Mouse (Mus musculus): Measurements from ENCODE around the gene Eva1a.

Eva1a gene

DNA sequence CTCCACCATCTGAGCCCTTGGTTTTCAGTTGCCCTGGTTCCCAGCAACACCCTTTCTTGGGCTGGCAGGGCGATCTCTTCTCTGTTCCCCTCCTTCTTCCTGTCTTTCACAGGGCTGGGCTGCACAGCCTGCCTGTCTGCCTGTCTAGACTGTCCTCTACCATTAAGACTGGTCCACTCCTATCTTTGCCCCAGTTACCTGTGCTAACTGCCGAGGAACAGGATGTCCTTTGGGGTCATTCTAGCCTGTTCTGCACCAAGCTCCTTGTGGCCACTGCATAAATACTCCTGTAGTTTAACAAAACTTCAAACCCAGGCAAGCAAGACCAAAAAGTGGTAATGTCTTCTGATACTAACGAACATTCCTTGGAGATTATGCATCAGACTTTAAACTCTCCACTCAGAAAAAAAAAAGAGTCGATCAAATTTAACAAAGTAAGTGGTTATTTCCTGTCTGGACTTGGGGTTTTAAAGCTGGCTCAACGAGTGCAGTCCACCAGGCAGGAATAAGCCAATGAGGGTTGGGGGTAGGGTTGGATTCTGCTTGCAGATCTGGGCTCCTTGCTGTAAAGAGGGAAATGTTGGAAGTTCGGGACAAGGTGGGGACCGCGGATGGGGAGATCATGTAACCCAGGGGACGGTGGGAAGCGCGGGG lies at the start of gene Eva1a:
Gene Eva1a (plus strand): TSS at position 210 of the 654 bp plus-strand sequence.
- no peak for DNase-seq (ENCODE audit: low read depth)

DNA sequence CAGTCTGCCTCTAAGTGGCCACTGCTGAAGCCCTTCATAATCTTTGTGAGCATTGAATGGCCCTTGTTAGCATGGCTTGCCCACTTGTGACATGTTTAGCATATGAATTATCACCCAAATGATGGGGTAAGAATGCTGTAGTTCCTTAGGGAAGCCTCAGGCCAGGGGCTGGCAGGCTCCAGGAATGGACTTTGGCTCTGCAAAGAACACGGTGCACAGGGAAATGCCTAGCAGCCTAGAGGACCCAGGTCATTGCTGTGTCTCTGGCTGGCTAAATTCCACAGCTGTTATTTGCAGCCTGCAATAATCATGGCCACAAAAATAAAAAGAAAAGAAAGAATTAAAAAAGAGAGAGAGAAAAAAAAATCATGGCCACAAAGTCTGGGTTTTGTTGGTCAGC lies 28.5 kb upstream of the Eva1a start:
- DNase-seq (ENCODE audit: low read depth) = no peak

DNA sequence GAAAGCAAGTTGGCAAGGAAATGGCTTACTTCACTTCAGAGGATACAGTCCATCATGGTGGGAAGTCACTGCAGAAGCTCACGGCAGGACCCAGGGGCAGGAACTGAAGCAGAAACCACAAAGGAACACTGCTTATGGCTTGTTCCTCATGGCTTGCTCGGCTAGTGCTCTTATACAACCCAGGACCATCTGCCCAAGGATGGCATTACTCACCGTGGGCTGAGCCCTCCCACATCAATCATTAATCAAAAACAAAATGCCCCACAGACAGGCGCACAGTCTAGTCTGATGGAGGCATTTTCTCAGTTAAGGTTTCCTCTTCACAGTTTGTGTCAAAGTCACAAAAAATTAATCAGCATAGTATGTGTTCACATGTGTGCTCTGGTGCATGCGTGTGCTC lies 19.8 kb upstream of the Eva1a start:
- DNase-seq (ENCODE audit: low read depth) = no peak

DNA sequence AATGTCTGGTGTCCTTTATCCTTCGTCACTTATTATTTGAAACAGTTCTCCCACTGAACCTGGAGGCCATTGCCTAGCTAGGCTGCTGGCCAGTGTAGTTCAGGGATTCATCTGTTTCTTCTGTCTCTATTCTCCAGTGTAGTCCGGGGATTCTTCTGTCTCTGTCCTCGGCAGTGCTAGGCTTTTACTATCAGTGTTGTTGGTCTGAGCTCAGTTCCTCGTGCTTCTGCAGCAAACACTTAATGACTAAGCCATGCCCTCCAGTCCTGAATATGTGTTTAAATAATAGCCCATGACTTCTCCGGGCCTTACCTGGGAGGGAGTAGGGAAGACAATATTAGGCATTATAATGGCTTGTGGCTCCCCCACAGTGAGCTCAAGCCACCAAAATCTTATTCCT lies 19.3 kb upstream of the Eva1a start:
- no peak for DNase-seq (ENCODE audit: low read depth)

DNA sequence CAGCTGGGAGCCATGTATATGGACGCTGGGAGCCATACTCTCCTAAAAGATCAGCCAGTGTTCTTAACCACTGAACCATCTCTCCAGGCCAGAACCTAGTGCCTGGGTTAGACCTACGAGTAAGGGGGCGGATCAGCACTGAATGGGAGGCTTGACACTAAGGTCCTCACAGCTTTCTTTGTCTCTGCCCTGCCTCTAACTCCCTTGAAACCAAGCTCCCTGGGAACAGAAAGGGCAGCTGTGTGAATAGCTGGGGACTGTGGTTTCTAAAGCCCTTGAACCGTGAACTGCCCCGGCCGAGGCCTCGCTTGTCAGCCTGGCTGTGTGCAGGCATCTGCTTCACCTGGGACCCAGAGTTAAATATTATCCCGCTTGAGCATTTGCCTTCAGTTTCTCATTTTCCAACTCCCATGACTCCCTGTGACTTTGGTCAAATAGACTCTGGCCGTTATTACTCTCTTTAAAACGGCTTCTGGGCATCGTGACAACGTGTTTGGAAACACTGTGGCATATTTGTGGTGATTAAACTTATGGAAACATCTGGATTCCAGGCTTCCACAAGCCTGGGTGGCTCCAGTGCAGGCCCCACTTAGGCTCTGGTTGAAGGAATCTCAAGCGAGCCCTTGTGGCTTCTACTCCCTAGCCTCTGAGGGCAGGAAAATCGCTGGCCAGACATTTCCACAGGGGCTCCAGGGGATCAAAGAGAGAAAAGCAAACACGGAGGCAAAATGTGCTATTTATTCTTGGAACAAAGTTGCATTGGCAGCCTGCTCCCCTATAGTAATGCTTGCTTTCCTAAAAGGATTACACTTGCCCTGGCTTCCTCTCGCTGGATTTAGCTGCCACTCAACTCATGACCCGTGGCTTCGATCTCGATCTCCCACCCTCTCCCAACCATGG lies 11.0 kb upstream of the Eva1a start:
- no peak for DNase-seq (ENCODE audit: low read depth)

DNA sequence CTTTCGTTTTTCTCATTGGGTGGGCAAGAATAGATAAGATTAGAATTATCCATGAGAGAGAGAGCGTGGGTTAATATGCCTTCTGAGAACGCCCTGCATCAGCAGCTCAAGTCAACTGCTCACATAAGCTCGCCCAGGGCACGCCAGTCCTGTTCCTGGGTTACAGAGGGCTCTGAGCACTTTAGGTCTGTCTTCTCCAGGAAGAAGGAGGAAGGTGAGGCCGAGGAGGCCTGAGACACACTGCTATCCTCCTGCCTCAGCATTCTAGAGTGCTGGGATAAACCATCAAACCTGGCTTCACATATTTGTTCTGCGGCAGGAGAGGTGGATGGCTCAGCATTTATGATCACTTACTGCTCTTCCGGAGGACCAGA lies 10.3 kb upstream of the Eva1a start:
- DNase-seq (ENCODE audit: low read depth) = no peak

DNA sequence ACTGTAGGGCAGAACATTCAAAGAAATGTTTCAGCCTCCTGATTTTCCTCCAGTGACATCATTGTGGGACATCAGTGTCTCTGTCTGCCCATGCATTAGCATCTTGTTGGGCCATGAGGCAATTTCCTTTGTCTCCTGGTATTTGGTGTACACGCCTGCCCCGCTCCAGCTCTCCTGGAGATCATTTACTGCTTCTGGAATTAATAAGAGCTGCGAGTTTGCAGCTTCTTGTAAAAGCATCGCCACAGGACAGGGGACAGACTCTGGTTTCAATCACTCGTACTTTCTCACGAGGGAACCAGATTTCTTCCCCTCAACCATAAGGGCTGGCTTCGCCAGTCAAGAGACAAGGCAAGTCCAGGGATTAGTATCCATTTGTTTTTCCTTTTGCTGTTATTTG lies 3.6 kb upstream of the Eva1a start:
- no peak for DNase-seq (ENCODE audit: low read depth)

DNA sequence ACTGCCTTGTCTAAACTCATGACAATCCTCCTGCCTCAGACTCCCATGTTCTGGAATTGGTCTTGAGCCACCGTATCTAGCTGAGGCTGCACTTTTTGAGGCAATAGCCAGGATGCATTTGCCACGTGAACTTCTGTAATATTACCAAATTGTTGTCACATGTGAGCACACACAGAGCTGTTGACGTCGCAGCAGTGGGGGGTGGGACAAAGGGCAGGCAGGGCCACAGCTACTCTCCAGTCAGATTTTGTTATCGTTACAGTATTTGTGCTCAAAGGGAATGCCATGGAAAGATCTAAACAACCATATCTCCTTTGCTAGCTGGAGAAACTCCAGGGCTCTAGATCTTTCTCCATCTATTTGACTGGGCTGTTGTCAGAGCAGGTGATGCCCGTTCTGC lies 1.6 kb upstream of the Eva1a start:
- DNase-seq (ENCODE audit: low read depth) = no peak

DNA sequence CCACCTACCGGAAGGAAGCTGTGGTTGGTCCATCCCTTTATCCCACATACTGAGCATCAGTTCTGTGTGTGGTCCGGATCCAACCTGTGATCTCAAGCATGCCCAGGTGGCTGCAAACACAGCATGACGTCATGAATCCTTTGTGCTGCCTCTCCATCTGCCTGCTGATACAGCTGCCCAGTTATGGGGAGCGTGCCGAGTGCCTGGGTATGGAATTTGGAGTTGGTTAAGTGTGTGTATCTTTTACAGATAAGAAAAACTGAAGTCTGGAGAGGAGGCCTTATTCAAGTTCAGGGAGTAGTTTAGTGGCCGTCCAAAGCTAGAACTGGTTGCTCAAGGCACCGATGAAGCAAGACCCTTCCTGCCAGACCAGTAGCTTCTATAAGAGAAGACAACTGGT lies 875 bp upstream of the Eva1a start:
- DNase-seq (ENCODE audit: low read depth) = no peak

DNA sequence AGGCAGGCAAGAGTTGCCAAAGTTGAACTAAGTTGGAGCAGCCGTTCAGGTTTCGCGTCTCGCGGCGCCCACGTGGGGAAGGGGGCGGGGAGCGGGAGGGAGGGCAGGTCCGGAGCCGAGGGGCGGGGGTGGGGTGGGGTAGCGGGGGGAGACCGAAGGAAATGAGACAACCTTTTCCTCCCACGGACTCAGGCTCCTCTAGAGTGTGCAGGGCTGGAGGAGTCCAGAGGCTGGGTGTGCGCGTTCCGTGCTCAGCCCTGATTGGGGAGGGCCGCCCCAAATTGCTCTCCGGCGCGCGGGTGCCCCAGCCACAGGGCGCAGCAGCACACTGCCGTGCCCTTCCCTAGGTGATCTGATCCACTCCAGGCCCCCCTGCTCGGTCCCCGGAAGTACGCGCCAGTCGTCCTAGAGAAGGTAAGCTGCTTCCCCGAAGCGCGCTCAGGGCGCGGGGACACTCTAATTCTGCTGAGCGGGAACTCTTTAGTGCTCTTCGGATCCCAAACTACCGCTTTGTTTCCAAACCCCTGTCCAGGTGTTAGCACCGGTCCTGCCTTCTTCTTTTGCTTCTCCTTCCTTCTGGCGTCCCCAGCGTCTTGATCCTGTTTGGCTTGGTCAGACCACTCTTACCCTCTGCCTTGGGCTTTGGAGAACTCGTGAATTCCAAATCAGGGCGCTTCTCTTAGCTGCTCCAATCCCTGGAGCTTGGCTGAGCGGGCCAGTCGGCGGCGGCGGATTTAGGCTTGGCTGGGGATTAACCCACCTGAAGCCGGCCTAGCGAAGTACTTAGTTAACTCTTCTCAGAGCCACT lies 849 bp downstream of the Eva1a start:
- no peak for DNase-seq (ENCODE audit: low read depth)

DNA sequence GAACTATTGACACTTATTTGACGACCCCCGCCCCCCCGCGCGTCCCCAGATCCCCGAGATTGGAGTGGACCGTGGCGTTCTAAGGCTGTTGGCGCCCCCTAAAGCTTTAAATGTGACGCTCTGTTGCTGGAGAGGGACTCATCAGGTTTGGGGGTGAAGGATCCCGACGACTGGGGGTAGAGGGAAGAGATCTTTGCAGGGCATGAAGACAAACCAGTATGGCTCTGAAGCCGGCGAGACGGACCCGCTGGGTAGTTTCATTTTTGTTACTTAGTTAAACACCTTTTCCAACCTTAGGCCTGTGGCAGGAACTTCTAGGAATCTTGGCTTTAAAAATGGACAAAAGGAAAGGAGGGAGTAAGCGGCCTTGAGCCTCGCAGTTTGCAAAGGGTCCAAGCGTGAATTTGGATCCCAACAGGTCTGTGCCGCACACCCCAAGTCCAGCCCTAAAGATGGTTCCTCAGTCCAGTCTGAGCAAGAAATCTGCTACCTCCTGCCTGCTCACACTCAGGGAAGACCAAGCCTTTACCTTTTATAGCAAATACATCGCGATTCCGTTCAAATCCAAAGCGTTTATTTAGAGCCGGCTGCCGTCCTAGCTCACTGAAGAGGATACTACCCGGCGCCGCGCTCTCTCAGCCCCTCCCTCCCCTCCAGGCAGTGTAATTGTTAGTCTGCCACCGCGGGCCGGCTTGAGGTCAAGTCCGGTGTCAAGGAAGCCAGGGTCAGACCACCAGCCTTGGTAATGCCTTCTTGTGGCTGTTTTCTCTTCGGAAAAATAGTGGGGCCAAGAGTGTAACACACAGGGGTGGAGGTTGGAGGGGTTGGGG lies 1.7 kb downstream of the Eva1a start:
- no peak for DNase-seq (ENCODE audit: low read depth)

DNA sequence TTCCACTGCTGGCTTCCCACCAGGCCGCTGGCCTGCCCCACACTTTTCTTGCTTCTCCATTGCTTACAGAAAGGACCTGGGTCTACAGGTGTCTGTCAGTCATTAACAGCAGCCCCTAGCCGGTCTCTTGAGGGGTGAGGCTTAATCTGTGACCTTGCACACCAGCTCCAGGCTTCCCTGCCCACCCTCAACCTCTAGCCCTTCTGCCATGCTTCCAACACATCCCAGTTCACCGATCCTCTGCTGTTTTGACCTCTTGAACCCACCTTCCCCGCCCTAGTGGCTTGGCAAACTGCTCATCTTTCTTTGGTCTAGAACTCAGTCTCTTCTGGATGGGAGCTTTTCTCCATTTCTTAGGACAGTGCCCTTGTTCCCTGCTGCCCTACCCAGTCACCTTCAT lies 2.8 kb downstream of the Eva1a start:
- DNase-seq (ENCODE audit: low read depth) = no peak

DNA sequence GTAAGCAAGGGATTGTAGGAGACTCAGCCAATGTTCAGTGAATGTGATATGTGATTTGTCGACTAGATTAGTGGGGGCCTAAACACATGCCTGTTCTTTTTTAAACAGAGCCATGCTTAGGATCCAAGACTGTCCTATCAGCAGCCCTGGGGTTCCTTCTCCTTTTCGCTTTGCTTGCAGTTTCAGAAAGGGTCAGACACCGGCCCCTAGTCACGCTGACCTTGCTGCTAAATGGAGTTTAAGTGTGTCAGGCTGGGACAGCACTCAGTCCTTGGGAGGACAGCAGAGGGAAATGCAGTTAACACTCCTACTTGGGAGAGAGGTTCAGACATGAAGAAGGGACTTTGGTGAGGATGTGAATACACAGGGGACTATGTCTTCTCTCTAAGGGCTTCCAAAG lies 3.7 kb downstream of the Eva1a start:
- no peak for DNase-seq (ENCODE audit: low read depth)

DNA sequence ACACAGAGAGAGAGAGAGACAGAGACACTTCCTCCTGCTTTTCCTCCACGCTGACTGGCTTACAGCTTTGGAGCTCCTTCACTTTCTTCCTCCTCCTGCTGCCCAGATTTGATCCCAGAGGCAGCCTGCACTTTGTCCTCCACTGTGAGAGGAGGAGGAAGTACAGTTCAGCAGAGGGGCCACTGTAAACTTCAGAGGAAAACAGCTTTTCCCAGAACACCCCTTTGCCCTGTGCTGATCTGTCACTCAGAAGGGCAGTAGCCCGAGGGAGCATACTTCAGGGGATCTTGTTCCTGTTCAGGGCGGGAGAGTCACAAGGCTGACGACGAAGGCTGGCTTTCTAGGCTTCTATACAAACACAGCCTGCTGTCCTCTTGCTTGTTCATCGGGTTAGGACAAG lies 7.1 kb downstream of the Eva1a start:
- no peak for DNase-seq (ENCODE audit: low read depth)

DNA sequence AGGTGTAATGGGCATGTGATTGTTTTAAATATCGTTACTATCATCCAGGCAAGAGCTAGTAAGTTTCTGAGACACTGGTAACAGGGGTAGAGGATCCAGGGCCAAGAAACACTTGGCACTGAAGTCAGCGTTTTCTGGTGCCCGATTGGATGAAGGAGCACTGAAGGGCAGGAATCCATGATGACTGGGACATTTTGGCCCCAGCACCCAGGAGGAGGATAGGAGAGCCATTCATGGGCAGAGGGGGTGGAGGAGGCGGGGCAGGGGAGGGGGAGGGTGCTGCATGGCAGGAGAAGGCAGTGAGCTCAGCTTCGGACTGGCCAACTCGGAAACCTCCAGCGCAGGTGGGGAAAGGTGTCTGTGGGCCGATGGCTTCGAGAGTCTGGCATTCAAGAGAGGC lies 9.4 kb downstream of the Eva1a start:
- DNase-seq (ENCODE audit: low read depth) = no peak

DNA sequence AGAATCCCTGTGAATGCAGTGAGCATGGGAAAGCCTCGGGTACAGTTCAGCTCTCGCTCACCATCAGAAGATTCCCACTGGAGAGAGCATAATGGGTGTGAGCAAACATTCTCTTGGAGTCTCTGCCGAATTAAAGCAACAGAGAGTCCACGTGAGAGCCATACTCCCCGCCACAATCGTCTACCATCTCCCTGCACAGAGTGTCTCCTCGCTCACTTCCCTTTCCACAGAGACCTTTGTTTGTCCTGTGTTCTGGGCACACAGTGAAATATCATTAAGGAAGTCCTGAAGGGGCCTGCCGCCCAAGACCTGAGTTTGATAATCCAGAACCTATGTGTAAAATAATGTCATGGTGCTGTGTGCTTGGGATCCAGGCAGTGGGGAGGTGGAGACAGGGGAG lies 10.7 kb downstream of the Eva1a start:
- no peak for DNase-seq (ENCODE audit: low read depth)

DNA sequence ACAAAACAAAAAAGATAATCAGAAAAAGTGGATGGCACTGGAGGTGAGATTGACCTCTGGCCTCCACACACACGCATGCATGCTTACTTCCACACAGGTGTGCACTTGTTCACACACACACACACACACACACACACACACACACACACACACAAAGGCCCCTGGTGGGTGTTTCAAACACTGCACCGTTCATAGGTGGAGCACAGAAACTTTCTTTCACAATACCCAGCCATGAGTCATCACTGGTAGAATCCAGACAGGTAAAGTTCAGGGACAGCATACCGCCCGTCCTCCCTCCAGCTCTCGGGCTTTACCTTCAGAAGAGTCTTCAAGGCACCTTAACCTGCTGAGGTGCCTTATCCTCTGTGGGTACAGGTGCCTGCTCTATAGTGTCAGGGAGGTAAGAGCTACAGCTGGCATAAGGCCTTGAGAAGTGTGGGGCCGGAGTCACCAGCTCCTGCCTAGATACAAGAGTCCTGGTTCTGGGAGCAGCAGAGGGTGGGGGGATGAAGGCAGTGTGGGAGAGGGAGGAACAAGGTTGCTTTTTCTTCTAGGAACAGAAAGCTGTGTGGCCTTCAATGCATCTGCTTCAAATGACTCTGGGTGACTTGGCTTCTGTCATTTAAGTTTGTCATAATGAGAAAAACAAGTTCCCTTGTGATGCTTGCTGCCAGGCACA lies 11.3 kb downstream of the Eva1a start:
- DNase-seq (ENCODE audit: low read depth) = no peak

DNA sequence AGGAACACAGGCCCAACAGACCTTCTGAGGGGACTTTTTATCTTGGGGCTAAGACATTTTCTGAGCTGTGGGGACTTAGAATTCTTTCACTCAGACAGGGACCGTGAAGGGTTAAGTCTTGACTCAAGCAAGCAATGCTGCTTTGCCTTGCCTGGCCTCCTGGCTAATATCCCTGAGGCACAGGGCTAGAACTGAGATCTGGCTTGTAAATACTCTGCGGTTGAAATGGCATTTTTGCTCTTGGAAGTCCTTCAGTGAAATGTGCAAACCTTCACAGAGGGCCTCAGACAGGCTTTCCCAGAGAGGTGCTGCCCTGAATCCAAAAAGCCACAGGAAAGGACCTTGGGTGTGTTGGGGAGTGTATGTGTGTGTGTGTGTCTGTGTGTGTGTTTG lies 11.9 kb downstream of the Eva1a start:
- no peak for DNase-seq (ENCODE audit: low read depth)

DNA sequence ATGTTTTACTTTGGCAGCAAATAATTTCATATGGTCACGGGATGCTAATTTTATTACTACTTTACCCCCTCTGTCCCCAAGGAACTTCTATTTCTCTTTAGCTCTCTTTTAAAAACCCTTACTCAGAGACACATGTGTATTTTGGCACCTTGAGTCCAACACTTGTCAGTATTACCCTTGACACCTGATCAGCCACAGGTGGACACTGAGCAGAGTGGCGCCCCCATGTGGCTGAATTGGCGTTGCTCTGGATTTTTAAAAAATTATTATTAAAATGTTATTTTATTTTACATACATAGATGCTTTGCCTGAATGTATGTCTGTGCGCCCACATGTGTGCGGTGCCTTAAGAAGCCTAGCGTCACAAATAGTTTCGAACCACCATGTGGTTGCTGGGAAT lies 14.0 kb downstream of the Eva1a start:
- DNase-seq (ENCODE audit: low read depth) = no peak

DNA sequence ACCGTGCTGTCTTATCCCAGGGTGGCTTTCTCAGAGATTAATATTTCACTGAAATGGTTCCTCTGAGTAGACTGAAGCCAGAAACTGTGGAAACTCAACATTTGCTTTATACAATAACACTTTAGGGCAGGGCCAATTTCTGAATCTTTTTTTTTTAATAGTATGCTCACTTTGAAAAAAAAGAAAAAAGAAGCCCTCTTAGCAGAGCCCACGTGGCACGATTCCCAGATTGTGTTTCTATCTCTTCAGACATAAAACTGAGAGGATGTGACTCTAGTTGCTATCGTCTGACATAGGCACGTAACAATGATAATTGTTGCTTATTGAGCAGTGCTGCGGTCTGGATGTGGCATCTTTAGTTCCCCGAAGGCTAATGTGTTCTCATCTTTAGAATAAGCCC lies 19.1 kb downstream of the Eva1a start:
- no peak for DNase-seq (ENCODE audit: low read depth)

DNA sequence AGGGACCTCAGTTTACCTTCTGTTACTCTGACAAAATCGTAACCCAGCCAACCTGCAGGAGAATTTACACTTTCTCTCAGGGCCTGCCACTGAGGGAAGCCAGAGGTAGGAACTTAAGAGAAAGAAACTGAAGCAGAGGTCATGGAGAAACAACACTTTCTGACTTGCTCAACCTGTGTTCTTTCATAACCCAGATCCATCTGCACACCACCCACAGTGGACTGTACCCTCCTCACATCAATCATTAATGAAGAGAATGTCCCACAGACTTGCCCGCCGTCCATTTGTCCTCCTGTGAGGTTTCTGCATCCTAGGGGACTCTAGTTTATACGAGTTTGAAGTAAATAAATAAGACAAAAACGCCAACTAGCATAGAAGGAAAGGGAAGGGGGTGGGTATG lies 24.4 kb downstream of the Eva1a start:
- DNase-seq (ENCODE audit: low read depth) = no peak

Data from c-Kit-positive CD71-negative TER-119-negative erythroid progenitor cells, embryonic 14.5 days (primary cell).